18 mouse cellular contexts compared by ENCODE assay signal in the genomic region with DNA sequence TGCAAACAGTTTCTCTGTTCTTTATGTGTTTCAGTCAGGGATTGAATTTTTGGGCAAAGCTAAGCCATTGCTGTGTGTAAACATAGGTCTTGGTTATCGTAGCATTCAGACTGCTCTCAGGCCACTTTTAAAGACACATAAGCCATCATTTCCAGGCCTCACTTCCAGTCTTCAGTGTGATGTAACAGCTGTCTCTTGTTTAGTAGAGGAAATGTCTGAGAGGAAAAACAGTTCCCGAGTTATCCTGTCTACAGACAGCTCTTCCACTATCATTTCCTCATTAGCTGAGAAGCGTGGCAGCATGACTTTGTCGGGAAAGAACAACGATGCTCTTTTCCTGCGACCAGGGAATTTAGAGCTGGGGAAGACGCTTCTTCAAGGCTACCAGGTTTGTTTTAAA.
"Had no signal": no experiment of that assay in that cellular context is flagged by ENCODE, and none has a peak within 500 bp of the region (broad histone marks: within the 10 kb centered on the region; RNA-seq: fewer than 3 reads in every experiment).

No protein-coding gene starts in this region.

- H3K4me3 ChIP-seq: liver, embryonic 13.5 days; lung, embryonic 15.5 days; megakaryocyte, embryonic 14.5 days; midbrain, embryonic 10.5 days; neural tube, embryonic 12.5 days; neural tube, embryonic 15.5 days had no signal

- H3K4me2 ChIP-seq: liver, embryonic 13.5 days; lung, embryonic 15.5 days; neural tube, embryonic 12.5 days; neural tube, embryonic 15.5 days had no signal

- DNase-seq: kidney, adult 11 months; kidney, adult 9 months; kidney, postnatal 25 days; liver, embryonic 13.5 days; lung, postnatal 10 days; lung, postnatal 36 days; right cerebral cortex, adult 18-20 months; right cerebral cortex, postnatal 14 days; right cerebral cortex, postnatal 4 days; thymus, adult 2 months; thymus, postnatal 14 days; thymus, postnatal 4 days had no signal

- H3K27me3 ChIP-seq: liver, embryonic 13.5 days; lung, embryonic 15.5 days; neural tube, embryonic 12.5 days; neural tube, embryonic 15.5 days had no signal

- H3K4me1 ChIP-seq: liver, embryonic 13.5 days; midbrain, embryonic 10.5 days; neural tube, embryonic 12.5 days had no signal

- H3K9ac ChIP-seq: liver, embryonic 13.5 days; lung, embryonic 15.5 days; neural tube, embryonic 12.5 days; neural tube, embryonic 15.5 days had no signal

- H3K27ac ChIP-seq: liver, embryonic 13.5 days; lung, embryonic 15.5 days; midbrain, embryonic 10.5 days; neural tube, embryonic 12.5 days; neural tube, embryonic 15.5 days; stomach, postnatal 0 days had no signal

- H3K9me3 ChIP-seq: liver, embryonic 13.5 days; lung, embryonic 15.5 days; midbrain, embryonic 10.5 days; neural tube, embryonic 12.5 days; neural tube, embryonic 15.5 days had no signal

- H3K36me3 ChIP-seq: liver, embryonic 13.5 days; lung, embryonic 15.5 days; midbrain, embryonic 10.5 days; neural tube, embryonic 12.5 days; neural tube, embryonic 15.5 days had no signal
